Mouse (Mus musculus) lung, adult 18-20 months (tissue): ENCODE measurements around the gene Nrip3.

ENCODE experiments used
- DNase-seq, 2 experiments: peaks; one replicate each; pipeline ENCODE4 v3.0.0; 2022; ENCODE audit warnings: mixed read lengths in 2 of 2

The Nrip3 gene

GRCm38 (mm10) chr7:109781470-109782203, at the start of gene Nrip3:
TSS of gene Nrip3 (minus strand) at chr7:109782025.
- DNase-seq = peak; percentile 67 to 74

GRCm38 (mm10) chr7:109831376-109831775, 49.6 kb upstream of the Nrip3 start:
- no peak for DNase-seq

DNA sequence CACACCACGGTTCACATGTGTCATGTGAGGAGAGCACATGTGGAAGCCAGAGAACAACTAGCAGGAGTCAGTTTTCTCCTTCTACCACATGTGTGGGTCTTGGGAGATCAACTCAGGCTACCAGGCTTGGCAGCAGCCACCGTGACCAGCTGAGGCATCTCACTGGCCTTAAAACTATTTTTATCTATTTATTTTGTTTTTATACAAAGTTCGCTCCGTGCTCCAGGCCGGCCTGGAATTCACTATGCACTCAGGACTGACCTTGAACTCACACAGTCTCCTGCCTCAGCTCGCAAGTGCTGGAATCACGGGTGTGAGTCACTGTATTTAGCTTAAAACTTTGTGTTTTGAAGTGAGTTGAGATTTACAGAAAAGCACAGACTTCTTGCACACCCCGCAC, 45.1 kb upstream of the Nrip3 start:
- peak; percentile 28 to 40 for DNase-seq

DNA sequence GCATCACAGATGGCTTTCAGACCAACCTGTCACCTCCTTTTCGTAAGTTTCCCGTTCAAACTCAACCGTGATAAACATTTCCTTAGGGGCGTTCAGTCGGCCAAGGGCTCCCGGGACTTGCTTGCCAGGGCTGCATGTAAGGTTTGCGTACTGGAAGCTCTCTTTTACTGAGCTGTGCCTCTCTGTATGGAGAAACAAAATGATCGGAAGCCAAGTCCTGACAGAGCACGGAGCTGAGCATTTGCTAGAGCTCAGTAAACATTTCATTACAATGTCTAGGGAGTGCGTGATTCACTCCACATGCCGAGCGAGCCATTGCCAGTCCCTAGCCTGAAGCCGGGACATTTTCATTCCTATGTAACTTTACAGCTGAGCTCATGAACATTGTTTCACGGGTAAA, 43.5 kb upstream of the Nrip3 start:
- DNase-seq = peak; percentile 12 to 33

DNA sequence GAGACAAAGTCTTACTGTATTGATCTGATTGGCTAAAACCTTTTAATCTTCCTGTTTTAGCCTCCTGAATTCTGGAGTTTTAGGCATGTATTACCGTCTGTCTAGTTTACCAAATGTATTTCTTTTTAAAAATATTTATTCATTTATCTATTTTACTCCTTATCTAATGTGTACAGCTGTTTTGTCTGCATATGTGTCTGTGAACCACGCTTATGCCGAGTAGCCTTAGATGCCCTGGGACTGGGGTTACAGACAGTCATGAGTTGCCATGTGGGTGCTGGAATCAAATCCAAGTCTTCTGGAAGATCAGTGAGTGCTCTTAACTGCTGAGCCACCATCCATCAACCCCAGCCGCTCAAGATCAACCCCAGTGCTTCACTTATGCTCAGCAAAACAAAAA, 36.8 kb upstream of the Nrip3 start:
- DNase-seq = no peak

GRCm38 (mm10) chr7:109817954-109818353, 36.1 kb upstream of the Nrip3 start:
- no peak for DNase-seq

- DNase-seq = no peak
Measured at GRCm38 (mm10) chr7:109813330-109814140, 31.7 kb upstream of the Nrip3 start.

DNA sequence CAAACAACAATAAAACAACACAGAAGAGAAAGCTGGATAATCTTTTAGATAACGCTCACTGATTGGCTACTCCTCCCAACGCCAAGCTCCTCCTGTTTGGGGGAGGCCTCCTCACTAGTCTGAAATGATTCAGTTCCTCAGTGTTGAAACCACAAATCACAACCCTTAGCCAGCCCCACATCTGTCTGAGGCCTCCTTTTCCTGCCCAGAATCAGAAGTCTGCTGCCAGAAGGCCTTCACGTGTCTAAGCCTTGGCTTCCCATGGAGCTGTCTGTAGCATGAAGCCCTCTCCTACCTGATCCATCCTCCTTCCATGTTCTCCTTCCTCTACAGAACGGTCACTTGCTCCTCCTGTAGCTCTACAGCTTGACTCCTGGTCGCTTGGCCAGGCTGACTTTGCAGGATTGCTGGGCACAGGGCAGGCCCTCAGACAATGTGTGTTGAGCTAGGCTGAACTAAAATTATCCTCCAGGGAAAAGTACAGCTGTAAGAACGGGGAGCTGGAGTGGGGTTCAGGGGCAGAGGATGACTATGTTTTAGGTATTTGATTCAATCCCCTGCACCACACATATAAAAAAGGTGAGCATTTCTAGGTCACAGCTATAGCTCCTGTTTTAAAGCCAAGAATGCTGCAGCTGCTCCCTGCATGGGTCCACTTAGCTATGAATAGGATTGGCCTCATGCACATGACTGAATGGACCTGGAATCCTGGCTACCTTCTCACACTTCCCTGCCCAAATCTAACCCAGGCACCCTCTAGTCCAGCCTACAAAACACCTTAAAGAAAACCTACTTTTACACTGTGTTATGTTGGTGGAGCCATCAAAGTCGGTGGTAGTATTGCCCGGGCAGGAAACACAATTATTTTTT, 26.0 kb upstream of the Nrip3 start:
- DNase-seq = no peak

- DNase-seq = peak; percentile 42 to 57
Measured at GRCm38 (mm10) chr7:109804843-109805242, 23.0 kb upstream of the Nrip3 start.

DNA sequence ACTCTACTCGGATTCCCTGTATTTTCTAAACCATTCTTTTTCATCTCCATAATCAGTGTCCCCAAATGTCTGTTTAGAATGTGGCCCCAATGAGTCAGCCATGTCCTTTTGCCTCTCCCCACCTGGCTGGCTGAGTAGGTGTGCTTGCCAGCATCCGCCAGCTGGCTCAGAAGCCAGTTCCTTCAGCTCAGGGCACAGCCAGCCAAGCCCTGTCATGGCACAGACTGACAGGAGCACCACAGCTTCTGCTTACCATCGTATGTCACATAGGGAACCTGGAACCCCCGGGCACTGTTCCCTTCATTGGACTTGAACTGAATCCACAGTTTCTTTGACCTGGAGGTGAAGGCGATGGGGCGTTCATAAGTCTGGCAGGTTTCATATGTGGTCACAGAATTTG, 22.5 kb upstream of the Nrip3 start:
- DNase-seq = no peak

GRCm38 (mm10) chr7:109803516-109803915, 21.7 kb upstream of the Nrip3 start:
- no peak for DNase-seq

GRCm38 (mm10) chr7:109800626-109801025, 18.8 kb upstream of the Nrip3 start:
- no peak for DNase-seq

GRCm38 (mm10) chr7:109799168-109799567, 17.3 kb upstream of the Nrip3 start:
- DNase-seq = peak in 1 of 2 experiments; percentile 36

GRCm38 (mm10) chr7:109795564-109795963, 13.7 kb upstream of the Nrip3 start:
- no peak for DNase-seq

GRCm38 (mm10) chr7:109794556-109794955, 12.7 kb upstream of the Nrip3 start:
- no peak for DNase-seq

DNA sequence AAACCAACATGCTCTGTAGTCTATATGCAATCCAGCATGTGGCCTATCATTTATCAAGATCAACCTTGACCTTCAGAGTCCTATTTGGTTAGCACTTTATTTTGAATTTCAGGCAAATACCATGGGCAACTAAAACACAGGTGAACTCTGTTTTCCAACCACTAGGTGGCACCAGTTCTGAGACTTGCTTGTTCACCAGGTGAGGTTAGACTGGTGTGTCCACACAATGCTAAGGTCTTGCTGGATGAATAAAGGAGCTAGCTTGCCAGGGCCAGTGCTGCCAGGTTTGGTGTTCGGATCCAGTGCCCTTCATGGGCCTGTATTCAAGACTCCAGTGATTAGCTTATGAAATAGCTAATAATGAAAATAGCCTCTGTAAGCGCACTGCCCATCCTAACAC, 10.9 kb upstream of the Nrip3 start:
- DNase-seq = peak; percentile 38 to 65

DNA sequence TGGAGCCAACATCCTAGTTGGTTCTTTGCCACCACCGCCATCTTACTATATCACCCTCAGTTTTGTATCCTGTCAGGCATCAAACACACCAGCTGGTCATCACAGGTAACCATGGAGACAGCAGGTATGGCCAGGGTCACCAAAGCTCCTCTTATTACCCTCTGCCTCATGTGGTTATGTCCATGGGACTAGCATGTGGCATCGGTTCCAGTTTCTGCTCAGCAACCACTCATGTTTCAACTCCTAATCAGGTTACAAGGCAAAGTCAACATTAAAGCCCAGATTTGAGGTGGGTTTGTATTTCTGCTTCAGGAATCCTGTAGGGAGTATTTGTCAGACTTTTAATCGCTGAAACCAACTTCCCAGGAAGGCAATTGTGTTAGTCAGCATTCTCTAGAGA, 9.0 kb upstream of the Nrip3 start:
- no peak for DNase-seq

- DNase-seq = no peak
Measured at GRCm38 (mm10) chr7:109787860-109788259, 6.0 kb upstream of the Nrip3 start.

GRCm38 (mm10) chr7:109783281-109783680, 1.5 kb upstream of the Nrip3 start:
- DNase-seq = no peak

DNA sequence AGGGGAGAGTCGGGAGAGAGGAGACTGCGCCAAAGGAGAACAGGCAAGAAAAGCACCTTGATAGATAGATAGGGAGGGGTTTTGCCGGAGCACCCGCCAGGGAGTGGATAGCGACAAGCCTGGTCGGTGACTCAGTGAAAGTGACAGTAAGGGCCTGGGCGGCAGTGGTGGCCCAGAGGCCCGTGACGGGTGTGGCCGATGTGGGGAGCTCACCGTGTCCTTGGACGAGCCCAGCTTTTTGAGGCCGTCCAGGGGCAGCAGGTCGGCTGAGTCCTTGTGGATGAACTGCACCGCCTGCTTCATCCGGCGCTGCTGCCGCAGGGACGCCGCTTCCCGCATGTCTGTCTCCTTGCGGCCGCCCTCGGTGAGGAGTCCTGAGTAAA, 747 bp downstream of the Nrip3 start:
- DNase-seq = peak in 1 of 2 experiments; percentile 23

DNA sequence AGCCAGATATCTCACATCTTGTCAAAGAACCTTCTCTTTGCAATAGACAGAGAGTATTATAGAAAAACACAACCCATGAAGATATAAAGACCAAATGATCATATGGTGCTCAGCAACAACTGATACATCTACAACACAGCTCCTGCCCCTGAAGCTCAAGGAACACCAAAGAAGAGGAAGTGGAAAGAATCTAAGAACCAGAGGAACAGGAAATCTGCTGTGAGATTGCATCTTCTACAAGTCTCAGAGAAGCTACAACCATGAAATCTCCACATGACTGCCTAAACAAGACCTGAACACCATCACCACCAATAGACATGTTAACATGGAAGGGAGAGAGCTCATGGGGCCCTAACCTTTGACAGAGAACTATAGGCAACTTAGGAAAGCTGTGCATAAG, 9.6 kb downstream of the Nrip3 start:
- no peak for DNase-seq

GRCm38 (mm10) chr7:109768699-109769383, 13.0 kb downstream of the Nrip3 start:
- no peak for DNase-seq
